Mouse (Mus musculus): ENCODE measurements at regions not wholly inside any gene's neighbourhood (a gene's known extent, or its start where the extent isn't known, plus 50 kb on each side); places are given as distances from the start of the nearest gene placed in this dataset.

GRCm38 (mm10) chr9:41592101-41592500, 430.6 kb upstream of the Ubash3b start:
- no peak for TF ChIP-seq CTCF (IDR thresholded peaks at IDR 0.05; ENCODE audit: low read depth, low read length)
- no peak for TF ChIP-seq POLR2AphosphoS5 (IDR thresholded peaks at IDR 0.05; ENCODE audit: insufficient replicate concordance, low read depth, low read length)

Measured in G1E (cell line).